Mouse (Mus musculus) stomach, postnatal 0 days (tissue): ENCODE measurements around the gene Slc9a9. TPM values are rescaled to one million over a fixed set of nuclear protein-coding genes. Genes with fewer than 3 reads are reported as not detected.

Experiments used
- ATAC-seq: fragments of 200-750 bp; cut with Nextera tagmentation; 2 replicates; pipeline ENCODE4 v1.8.0; 2017; ENCODE audit not compliant: low FRiP score, low TSS enrichment
- DNase-seq: peaks from one replicate; pipeline ENCODE4 v3.0.0-alpha.2; 2016; ENCODE audit warnings: low spot score
- H3K27ac ChIP-seq: fragments of 300-500 bp; sonication (generic); replicated peaks from 2 replicates; pipeline ENCODE4 v1.5.1; 2014; ENCODE audit warnings: mild to moderate bottlenecking, control low read depth
- H3K27me3 ChIP-seq: fragments of 300-500 bp; sonication (generic); 2 replicates; pipeline ENCODE4 v1.6.1; 2014; ENCODE audit warnings: low read length; ENCODE audit not compliant: control insufficient read depth, insufficient read depth
- H3K36me3 ChIP-seq: fragments of 300-500 bp; sonication (generic); 2 replicates; pipeline ENCODE4 v1.6.1; 2014; ENCODE audit warnings: low read length, mixed read lengths; ENCODE audit not compliant: control insufficient read depth, insufficient read depth
- H3K4me1 ChIP-seq: fragments of 300-500 bp; sonication (generic); replicated peaks from 2 replicates; pipeline ENCODE4 v1.6.1; 2014; ENCODE audit warnings: antibody characterized with exemption; ENCODE audit not compliant: control insufficient read depth, insufficient read depth
- H3K4me2 ChIP-seq: fragments of 300-500 bp; sonication (generic); replicated peaks from 2 replicates; pipeline ENCODE4 v1.6.1; 2014; ENCODE audit warnings: low read depth, mild to moderate bottlenecking, control low read depth, moderate library complexity
- H3K4me3 ChIP-seq: fragments of 300-500 bp; sonication (generic); 2 replicates; pipeline ENCODE4 v1.5.1; 2014; ENCODE audit warnings: low read depth, low read length, control low read depth
- H3K9ac ChIP-seq: fragments of 300-500 bp; sonication (generic); 2 replicates; pipeline ENCODE4 v1.6.1; 2014; ENCODE audit warnings: mild to moderate bottlenecking, low read length, control low read depth, mixed read lengths
- H3K9me3 ChIP-seq: fragments of 300-500 bp; sonication (generic); 2 replicates; pipeline ENCODE4 v1.6.1; 2016; ENCODE audit warnings: low read length; ENCODE audit not compliant: control insufficient read depth
- CTCF ChIP-seq: IDR thresholded peaks from 2 replicates; pipeline ENCODE4 v1.5.1; 2016; ENCODE audit warnings: antibody characterized with exemption, low read depth, mild to moderate bottlenecking, moderate library complexity
- EP300 ChIP-seq: optimal IDR thresholded peaks from 2 replicates; pipeline ENCODE3; 2016; ENCODE audit warnings: antibody characterized with exemption
- WGBS: fragments of 180-500 bp; shearing (Covaris S2); extraction: QIAGEN DNeasy Blood & Tissue Kit; methylation state at CpG from one replicate; pipeline ENCODE4 v1.1.7; 2014; 5-methylcytosine and 5-hydroxymethylcytosine counted together
- polyA plus RNA-seq: library from polyadenylated mRNA; unstranded; fragments of >200 nt; fragmentation: Nextera tagmentation; extraction: Ambion mirVana; gene quantifications from 2 replicates; pipeline ENCODE4 v1.2.1, GENCODE M21; 2015

Slc9a9 gene
- polyA plus RNA-seq, 1 experiment from 2014 or later: 3.4 TPM

DNA sequence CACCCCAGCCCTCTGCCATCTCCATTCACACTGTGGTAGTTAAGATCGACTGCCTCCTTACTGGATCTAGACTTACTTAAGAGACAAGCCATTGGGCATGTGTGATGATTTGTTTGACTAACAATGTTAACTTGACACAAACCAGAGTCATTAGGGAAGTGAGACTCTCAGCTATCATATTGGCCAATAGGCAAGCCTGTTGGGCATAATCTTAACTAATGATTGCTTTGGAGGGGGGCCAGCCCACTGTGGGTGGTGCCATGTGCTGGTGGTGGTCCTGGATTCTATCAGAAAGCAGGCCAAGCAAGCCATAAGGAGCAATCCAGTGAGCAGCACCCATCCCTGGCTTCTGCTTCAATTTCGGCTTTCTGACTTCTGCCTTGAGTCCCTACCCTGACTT, 398.8 kb downstream of the Slc9a9 start:
- Histone ChIP-seq H3K27me3 (no peaks in the 10 kb centered on the region), H3K36me3 (no peaks in the 10 kb centered on the region), H3K4me2 (no peak overlapping the region), H3K9me3 (no peaks in the 10 kb centered on the region), H3K9ac (no peak overlapping the region), H3K27ac (no peak overlapping the region), H3K4me1 (no peaks in the 10 kb centered on the region), H3K4me3 (no peak overlapping the region)
- 93% methylated on average over 2 of the region's 2 CpGs for WGBS
- DNase-seq (no peak), ATAC-seq (no peak)
- TF ChIP-seq CTCF (no peak), EP300 (no peak)

DNA sequence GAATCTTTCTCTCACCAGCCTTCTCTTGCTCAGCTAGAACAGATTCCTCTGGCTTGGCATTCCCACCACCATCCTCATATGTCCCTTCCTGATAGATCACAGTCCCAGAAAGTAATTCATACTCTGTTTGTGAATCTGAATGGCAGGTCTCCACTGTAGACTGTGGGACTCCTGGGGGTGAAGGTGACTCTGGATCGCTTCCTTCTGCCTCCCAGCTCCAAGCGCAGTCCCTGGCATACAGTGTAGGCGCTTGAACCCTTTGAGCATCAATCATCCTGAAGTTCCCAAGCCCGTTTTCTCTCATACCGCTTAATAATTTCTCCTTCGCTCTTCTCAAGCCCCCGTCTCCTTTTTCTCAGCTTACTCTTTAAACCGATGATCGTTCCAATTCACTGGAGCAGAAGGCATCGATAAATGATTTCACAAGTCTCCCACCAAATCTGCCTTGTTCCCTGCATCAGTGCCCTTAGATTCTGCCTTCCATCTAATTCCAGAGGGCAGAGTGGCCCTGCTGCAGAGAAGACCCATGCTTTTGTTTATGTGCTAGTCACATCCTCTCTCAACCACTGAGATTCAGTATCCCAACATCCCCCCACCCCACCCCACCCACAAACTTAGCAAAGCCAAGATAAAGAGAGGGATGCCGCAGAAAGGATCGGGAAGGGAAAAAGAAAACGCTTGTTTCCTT, 401.3 kb downstream of the Slc9a9 start:
- 58% methylated on average over 13 of the region's 13 CpGs for WGBS
- Histone ChIP-seq H3K4me3 (no peak overlapping the region), H3K27me3 (no peaks in the 10 kb centered on the region), H3K9me3 (no peaks in the 10 kb centered on the region), H3K4me1 (no peaks in the 10 kb centered on the region), H3K27ac (no peak overlapping the region), H3K9ac (no peak overlapping the region), H3K4me2 (no peak overlapping the region), H3K36me3 (no peaks in the 10 kb centered on the region)
- TF ChIP-seq CTCF (no peak), EP300 (no peak)
- no peak for ATAC-seq
- no peak for DNase-seq

DNA sequence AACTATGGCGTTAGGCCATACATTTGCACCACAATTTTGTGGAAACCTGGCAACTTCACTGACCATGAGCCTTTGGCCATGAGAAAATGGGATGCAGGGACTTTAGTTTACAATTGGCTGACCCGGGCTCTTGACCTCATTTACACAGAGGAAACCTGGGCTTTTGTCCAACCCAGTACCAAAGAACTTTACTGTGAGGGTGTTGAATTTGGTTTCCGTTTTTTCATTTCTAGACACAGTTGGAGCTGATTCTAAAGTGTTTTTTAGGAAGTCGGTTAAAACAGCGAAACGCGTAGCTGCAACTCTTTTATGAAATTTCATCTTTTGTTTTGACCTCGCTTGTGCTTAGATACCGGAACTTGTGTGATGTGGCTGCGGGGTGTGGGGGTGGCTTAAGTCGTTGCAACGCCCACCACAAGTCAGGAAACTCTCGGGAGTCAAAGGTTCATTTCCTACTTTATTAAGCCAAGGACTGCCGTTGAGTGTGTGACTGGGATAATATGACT, 402.8 kb downstream of the Slc9a9 start:
- DNase-seq (no peak), ATAC-seq (no peak)
- Histone ChIP-seq H3K36me3 (no peaks in the 10 kb centered on the region), H3K4me1 (no peaks in the 10 kb centered on the region), H3K9me3 (no peaks in the 10 kb centered on the region), H3K4me3 (no peak overlapping the region), H3K27ac (no peak overlapping the region), H3K4me2 (no peak overlapping the region), H3K27me3 (no peaks in the 10 kb centered on the region), H3K9ac (no peak overlapping the region)
- WGBS: 61% methylated on average over 14 of the region's 14 CpGs
- TF ChIP-seq CTCF: no peak
- no peak for TF ChIP-seq EP300

DNA sequence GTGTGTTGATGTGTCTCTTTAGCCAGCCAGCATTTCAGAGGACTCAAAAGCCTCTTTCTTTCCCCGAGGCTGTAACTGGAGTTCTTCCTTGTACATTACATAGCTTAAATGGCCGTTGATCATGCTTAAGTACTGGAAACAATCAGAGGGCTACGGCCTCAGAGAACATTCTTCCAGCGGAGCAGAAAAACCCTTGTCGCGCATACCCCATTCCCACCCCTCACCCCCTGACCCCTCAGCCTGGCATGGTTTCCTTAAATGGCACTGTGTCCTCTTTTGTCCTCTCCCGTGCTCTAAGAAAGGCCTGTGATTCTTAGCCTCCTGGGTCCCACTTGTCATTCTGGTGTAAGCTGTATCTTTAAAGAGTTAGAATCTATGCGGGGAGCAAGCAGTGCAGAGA, 404.0 kb downstream of the Slc9a9 start:
- Histone ChIP-seq H3K4me1 (no peaks in the 10 kb centered on the region), H3K9ac (no peak overlapping the region), H3K27me3 (no peaks in the 10 kb centered on the region), H3K36me3 (no peaks in the 10 kb centered on the region), H3K4me2 (no peak overlapping the region), H3K27ac (no peak overlapping the region), H3K4me3 (no peak overlapping the region), H3K9me3 (no peaks in the 10 kb centered on the region)
- no peak for TF ChIP-seq EP300
- no peak for TF ChIP-seq CTCF
- DNase-seq: no peak
- WGBS: 34% methylated on average over 8 of the region's 8 CpGs
- ATAC-seq: no peak

DNA sequence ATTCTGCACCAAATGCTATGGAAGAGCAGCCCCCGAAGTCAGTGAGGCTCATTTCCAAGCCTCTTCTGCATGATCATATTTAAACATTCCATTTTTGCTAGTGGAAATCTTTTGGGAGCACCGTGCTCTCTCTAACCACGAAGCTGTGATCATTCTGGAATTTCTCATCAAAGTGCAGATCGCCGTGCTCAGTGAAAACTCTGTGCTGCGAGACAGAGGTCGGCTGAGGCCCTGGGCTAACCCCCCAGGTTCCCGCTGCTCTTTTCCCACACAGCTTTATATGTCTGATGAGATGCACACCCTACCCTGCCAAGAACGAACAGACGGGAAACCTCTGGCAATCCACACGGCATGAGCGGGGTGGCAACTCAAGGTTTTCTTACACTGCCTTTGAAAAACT, 406.1 kb downstream of the Slc9a9 start:
- 55% methylated on average over 12 of the region's 12 CpGs for WGBS
- ATAC-seq: no peak

DNA sequence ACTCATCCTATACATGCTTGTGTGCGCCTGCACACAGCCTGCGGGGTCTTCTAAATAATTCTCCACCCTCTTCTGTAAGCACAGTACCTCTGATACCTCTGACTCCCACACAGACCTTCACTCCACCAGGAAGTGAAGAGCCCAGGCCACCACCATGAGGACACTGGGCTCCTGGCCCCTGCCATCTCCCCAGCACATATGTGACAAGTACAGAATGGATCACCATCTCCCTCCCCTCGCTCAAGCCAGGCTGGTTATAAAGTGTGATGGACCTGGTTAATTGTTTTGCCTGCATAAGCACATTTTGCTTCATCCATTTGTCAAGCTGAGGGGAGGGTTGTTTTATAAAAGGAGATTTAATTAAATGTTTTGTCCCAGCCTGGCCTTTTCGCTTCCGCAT, 408.2 kb downstream of the Slc9a9 start:
- no peak for TF ChIP-seq CTCF
- TF ChIP-seq EP300: no peak
- no peak overlapping the region for H3K9ac ChIP-seq
- H3K27me3 ChIP-seq: no peaks in the 10 kb centered on the region
- 90% methylated on average over 5 of the region's 5 CpGs for WGBS
- H3K4me1 ChIP-seq: no peaks in the 10 kb centered on the region
- no peaks in the 10 kb centered on the region for H3K9me3 ChIP-seq
- no peak overlapping the region for H3K4me3 ChIP-seq
- H3K27ac ChIP-seq: no peak overlapping the region
- H3K4me2 ChIP-seq: no peak overlapping the region
- no peaks in the 10 kb centered on the region for H3K36me3 ChIP-seq
- ATAC-seq (no peak), DNase-seq (no peak)

More for the DNA sequence above, 406.1 kb downstream of the Slc9a9 start:
- Histone ChIP-seq H3K27me3 (no peaks in the 10 kb centered on the region), H3K4me2 (no peak overlapping the region), H3K36me3 (no peaks in the 10 kb centered on the region), H3K27ac (no peak overlapping the region), H3K9me3 (no peaks in the 10 kb centered on the region), H3K9ac (no peak overlapping the region), H3K4me3 (no peak overlapping the region), H3K4me1 (no peaks in the 10 kb centered on the region)
- TF ChIP-seq EP300 (no peak), CTCF (no peak)
- no peak for DNase-seq
